Mouse (Mus musculus): ENCODE measurements at regions not wholly inside any gene's neighbourhood (a gene's known extent, or its start where the extent isn't known, plus 50 kb on each side); places are given as distances from the start of the nearest gene placed in this dataset.
A peak's percentile ranks its signal among the peaks of the same experiment; 100 is the strongest.

DNA sequence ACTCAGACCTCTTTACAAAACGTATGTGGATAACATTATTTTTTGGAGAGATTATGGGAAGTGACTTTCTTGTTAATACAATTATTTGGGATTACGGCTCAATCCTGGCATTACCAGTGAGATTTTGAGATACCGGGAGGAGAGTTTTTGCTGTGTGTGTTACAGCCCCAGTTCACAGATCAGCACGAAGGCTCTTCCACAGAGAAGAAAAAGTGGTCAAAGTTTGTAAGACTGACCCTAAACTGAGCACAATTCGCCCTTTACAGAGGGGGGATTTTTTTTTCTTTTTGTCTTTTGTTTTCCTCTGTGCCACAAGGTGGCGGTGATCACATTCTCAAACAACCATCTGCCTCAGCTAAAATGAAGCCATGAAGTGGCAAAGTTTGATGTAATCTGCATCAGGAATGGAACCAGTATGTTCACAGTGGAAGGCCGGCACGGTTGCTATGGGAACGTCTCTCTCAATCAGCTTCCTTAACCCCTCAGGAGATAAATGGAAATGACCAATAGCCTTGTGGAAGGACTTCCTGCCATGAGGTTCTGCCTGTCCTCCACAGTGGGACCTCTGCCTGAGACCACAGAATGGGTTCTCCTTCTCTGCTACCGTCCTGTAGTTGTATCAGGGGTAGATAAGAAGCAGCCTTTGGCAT, 66.6 kb upstream of the Tut7 start:
- TF ChIP-seq CTCF (IDR thresholded peaks at IDR 0.05; ENCODE audit: low read depth) (peak; percentile 82), EP300 (optimal IDR thresholded peaks at IDR 0.05) (no peak)
- Histone ChIP-seq H3K4me3 (ENCODE audit: low read depth, low read length) (no peak overlapping the region), H3K9me3 (ENCODE audit: control insufficient read depth, low read length) (no peaks in the 10 kb centered on the region), H3K36me3 (ENCODE audit: control insufficient read depth, insufficient read depth, low read length) (no peaks in the 10 kb centered on the region), H3K27me3 (ENCODE audit: control insufficient read depth, insufficient read depth, low read length) (no peaks in the 10 kb centered on the region), H3K4me2 (replicated peaks; ENCODE audit: low read depth) (no peak overlapping the region), H3K27ac (replicated peaks) (no peak overlapping the region), H3K4me1 (replicated peaks; ENCODE audit: control insufficient read depth, insufficient read depth) (no peaks in the 10 kb centered on the region), H3K9ac (ENCODE audit: low read length) (no peak overlapping the region)
- DNase-seq (ENCODE audit: low spot score) (peak; percentile 27), ATAC-seq (ENCODE audit: low FRiP score, low TSS enrichment) (0 out of 2 replicates have a peak, but pooled peaks have one; percentile 29)
- WGBS, result 21% methylated on average over 10 of the region's 10 CpGs

DNA sequence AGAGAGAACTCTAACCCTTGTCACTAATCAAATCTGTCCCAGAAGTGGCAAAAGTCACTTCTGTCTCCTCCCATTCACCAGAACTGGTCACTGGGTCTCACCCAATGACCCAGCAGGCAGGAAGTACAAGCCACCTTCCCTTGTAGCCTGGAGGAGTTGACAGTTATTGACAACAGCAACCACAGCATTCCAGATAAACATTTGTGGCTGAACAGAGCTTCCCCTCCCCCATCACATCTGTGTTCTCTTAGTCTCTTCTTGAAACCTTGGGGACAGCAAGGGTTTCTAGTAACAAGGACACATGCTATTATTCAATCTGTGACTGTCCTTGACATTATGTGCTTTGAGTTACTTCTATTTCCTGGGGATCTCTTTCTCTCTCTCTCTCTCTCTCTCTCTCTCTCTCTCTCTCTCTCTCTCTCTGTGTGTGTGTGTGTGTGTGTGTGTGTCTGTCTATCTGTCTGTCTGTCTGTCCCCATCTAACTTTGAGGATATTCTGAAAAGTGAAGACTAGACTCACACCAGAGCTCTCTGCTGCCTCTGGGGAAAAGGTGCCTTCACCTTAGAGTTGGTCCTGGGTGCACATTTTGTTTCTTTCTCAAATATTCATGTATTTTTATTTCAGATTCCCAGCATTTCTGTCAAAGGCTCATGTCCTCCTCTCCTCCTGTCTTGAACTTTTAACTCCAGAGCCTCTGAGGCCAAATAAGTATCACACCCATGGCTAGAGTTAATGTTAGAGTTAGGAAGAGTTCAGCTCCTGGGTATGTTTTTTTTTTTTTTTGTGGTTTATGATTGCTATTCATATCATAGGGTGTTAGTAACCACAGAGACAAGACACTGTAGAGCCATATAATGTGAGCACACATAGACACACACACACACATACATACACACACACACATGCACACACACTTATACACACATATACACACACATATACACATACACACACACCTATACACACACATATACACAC, 65.4 kb upstream of the Tut7 start:
- ATAC-seq (ENCODE audit: low FRiP score, low TSS enrichment), result no peak

DNA sequence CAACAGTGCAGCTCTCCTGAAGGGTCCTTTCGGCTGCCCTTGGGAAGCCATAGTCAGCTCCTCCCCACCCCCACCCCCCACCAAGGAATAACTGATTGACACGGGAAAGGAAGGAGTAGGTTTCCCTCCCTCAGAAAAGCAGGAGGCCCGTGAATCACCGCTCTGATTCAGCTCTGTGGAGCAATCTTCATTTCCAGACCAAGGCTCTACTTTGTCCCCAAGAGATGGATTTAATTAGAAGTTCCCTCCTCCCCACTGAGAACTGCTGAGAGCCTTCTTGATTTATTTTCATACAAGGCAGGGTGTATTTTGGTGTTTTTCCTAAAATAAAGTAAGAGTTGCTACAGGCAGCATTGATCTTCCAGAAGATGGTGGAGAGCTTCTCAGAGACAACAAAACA, 64.4 kb upstream of the Tut7 start:
- H3K4me3 ChIP-seq (ENCODE audit: low read depth, low read length), result no peak overlapping the region
- ATAC-seq (ENCODE audit: low FRiP score, low TSS enrichment), result no peak
- WGBS, result 79% methylated on average over 4 of the region's 4 CpGs

More for the DNA sequence above, 65.4 kb upstream of the Tut7 start:
- no peak overlapping the region for H3K4me2 ChIP-seq (replicated peaks; ENCODE audit: low read depth)
- H3K4me3 ChIP-seq (ENCODE audit: low read depth, low read length), result no peak overlapping the region
- no peak for TF ChIP-seq EP300 (optimal IDR thresholded peaks at IDR 0.05)
- no peak for TF ChIP-seq CTCF (IDR thresholded peaks at IDR 0.05; ENCODE audit: low read depth)
- H3K4me1 ChIP-seq (replicated peaks; ENCODE audit: control insufficient read depth, insufficient read depth), result no peaks in the 10 kb centered on the region
- H3K36me3 ChIP-seq (ENCODE audit: control insufficient read depth, insufficient read depth, low read length), result no peaks in the 10 kb centered on the region
- no peak overlapping the region for H3K9ac ChIP-seq (ENCODE audit: low read length)
- H3K27me3 ChIP-seq (ENCODE audit: control insufficient read depth, insufficient read depth, low read length), result no peaks in the 10 kb centered on the region
- H3K27ac ChIP-seq (replicated peaks), result no peak overlapping the region
- DNase-seq (ENCODE audit: low spot score), result no peak
- H3K9me3 ChIP-seq (ENCODE audit: control insufficient read depth, low read length), result no peaks in the 10 kb centered on the region

DNA sequence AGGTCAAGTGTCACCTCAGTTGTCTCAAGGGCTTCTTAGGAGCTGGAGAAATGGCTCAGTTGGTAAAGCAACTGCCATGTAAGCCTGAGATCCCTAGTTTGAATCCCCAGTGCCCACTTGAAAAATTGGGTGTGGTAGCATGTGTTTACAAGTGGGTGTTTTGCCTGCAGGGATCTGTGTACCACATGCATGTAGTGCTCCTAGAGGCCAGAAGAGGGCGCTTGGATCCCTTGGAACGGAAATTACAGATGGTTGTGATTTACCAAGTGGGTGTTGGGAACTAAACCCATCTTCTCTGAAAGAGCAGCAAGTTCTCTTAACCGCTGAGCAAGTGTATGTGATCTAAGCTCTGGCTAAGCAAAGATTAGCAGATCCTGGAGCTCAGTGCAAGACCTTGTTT, 63.6 kb upstream of the Tut7 start:
- ATAC-seq (ENCODE audit: low FRiP score, low TSS enrichment), result no peak

More for the DNA sequence above, 64.4 kb upstream of the Tut7 start:
- no peaks in the 10 kb centered on the region for H3K4me1 ChIP-seq (replicated peaks; ENCODE audit: control insufficient read depth, insufficient read depth)
- no peaks in the 10 kb centered on the region for H3K9me3 ChIP-seq (ENCODE audit: control insufficient read depth, low read length)
- H3K9ac ChIP-seq (ENCODE audit: low read length), result no peak overlapping the region
- DNase-seq (ENCODE audit: low spot score), result no peak
- no peak for TF ChIP-seq EP300 (optimal IDR thresholded peaks at IDR 0.05)
- no peak for TF ChIP-seq CTCF (IDR thresholded peaks at IDR 0.05; ENCODE audit: low read depth)
- no peaks in the 10 kb centered on the region for H3K27me3 ChIP-seq (ENCODE audit: control insufficient read depth, insufficient read depth, low read length)
- no peaks in the 10 kb centered on the region for H3K36me3 ChIP-seq (ENCODE audit: control insufficient read depth, insufficient read depth, low read length)
- H3K27ac ChIP-seq (replicated peaks), result no peak overlapping the region
- no peak overlapping the region for H3K4me2 ChIP-seq (replicated peaks; ENCODE audit: low read depth)

DNA sequence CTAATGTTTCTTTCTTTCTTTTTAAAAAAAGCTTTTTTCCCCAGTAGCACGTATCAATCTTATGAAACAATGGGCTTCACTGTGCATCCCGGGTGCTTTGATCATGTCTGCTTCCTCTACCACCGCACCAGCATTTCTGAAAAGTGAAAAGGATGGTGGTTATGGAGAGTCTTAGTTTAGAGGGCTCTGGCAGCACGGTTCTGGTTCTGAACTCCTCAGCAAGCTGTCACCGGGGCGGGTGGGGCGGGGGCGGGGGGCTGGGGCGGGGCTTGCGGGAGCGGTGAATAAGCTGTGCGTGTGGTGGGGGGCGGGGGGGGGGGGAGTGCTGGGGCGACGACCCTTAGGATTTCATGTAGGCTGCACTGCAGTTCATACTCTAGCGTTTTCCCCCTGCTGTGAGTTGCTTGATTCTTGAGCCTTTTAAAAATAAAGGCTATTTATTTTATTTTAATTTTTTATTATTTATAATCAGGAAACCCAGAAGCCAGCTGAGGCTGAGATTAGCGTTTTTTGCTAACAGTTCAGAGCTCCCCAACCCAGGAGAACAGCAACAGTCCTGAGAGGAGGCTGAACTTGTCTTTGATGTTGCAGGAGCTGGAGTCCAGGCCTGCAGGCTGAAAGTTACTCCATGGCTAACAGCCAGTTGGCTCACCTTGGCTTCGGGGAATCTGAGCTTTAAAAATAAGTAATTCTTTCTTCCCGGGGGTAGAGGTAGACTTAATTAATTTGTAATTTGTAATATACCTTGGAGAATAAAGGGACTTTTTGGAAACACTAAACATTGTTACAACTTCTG, 59.2 kb upstream of the Tut7 start:
- H3K9ac ChIP-seq (ENCODE audit: low read length), result 0 out of 2 replicates have a peak overlapping the region, but pooled peaks have one; percentile 18
- ATAC-seq (ENCODE audit: low FRiP score, low TSS enrichment) (no peak; the same call in 1 of the 2 replicates), DNase-seq (ENCODE audit: low spot score) (no peak)
- no peaks in the 10 kb centered on the region for H3K9me3 ChIP-seq (ENCODE audit: control insufficient read depth, low read length)
- H3K4me2 ChIP-seq (replicated peaks; ENCODE audit: low read depth), result peak overlapping the region; percentile 32; the same call in 1 of the 2 replicates
- no peaks in the 10 kb centered on the region for H3K36me3 ChIP-seq (ENCODE audit: control insufficient read depth, insufficient read depth, low read length)
- WGBS, result 35% methylated on average over 14 of the region's 19 CpGs
- H3K4me1 ChIP-seq (replicated peaks; ENCODE audit: control insufficient read depth, insufficient read depth), result no peaks in the 10 kb centered on the region
- H3K27me3 ChIP-seq (ENCODE audit: control insufficient read depth, insufficient read depth, low read length), result no peaks in the 10 kb centered on the region
- H3K27ac ChIP-seq (replicated peaks), result peak overlapping the region; percentile 40; the same call in 1 of the 2 replicates
- H3K4me3 ChIP-seq (ENCODE audit: low read depth, low read length), result no peak overlapping the region
- no peak for TF ChIP-seq EP300 (optimal IDR thresholded peaks at IDR 0.05)
- TF ChIP-seq CTCF (IDR thresholded peaks at IDR 0.05; ENCODE audit: low read depth), result no peak

More for the DNA sequence above, 63.6 kb upstream of the Tut7 start:
- Histone ChIP-seq H3K4me2 (replicated peaks; ENCODE audit: low read depth) (no peak overlapping the region), H3K36me3 (ENCODE audit: control insufficient read depth, insufficient read depth, low read length) (no peaks in the 10 kb centered on the region), H3K4me3 (ENCODE audit: low read depth, low read length) (no peak overlapping the region), H3K9me3 (ENCODE audit: control insufficient read depth, low read length) (no peaks in the 10 kb centered on the region), H3K27me3 (ENCODE audit: control insufficient read depth, insufficient read depth, low read length) (no peaks in the 10 kb centered on the region), H3K9ac (ENCODE audit: low read length) (no peak overlapping the region), H3K27ac (replicated peaks) (no peak overlapping the region), H3K4me1 (replicated peaks; ENCODE audit: control insufficient read depth, insufficient read depth) (no peaks in the 10 kb centered on the region)
- 60% methylated on average over 3 of the region's 3 CpGs for WGBS
- TF ChIP-seq EP300 (optimal IDR thresholded peaks at IDR 0.05) (no peak), CTCF (IDR thresholded peaks at IDR 0.05; ENCODE audit: low read depth) (peak; percentile 40)
- no peak for DNase-seq (ENCODE audit: low spot score)
